Mouse (Mus musculus): ENCODE measurements around the gene Phf21a. TPM values are rescaled to one million over a fixed set of nuclear protein-coding genes. Genes with fewer than 3 reads are reported as not detected.
"Not testable (repeated sequence)": the region's sequence is repeated elsewhere in the genome, so short reads cannot be mapped to it uniquely, and the experiment has no call there.

The Phf21a gene
- polyA plus RNA-seq, 1 experiment from 2014 or later = 21.5 TPM

GRCm38 (mm10) chr2:92082196-92082595 is 10.7 kb upstream of the Phf21a start:
- Histone ChIP-seq H3K4me3 (no peak overlapping the region), H3K36me3 (no peaks in the 10 kb centered on the region), H3K4me1 (replicated peaks) (no peaks in the 10 kb centered on the region), H3K9me3 (replicated peaks) (no peaks in the 10 kb centered on the region), H3K4me2 (no peak overlapping the region), H3K9ac (no peak overlapping the region), H3K27me3 (replicated peaks) (no peaks in the 10 kb centered on the region), H3K27ac (ENCODE audit: poor library complexity, severe bottlenecking) (no peak overlapping the region)
- no peak for ATAC-seq (ENCODE audit: insufficient number of reproducible peaks, low FRiP score)
- 86% methylated on average over 4 of the region's 4 CpGs for WGBS

DNA sequence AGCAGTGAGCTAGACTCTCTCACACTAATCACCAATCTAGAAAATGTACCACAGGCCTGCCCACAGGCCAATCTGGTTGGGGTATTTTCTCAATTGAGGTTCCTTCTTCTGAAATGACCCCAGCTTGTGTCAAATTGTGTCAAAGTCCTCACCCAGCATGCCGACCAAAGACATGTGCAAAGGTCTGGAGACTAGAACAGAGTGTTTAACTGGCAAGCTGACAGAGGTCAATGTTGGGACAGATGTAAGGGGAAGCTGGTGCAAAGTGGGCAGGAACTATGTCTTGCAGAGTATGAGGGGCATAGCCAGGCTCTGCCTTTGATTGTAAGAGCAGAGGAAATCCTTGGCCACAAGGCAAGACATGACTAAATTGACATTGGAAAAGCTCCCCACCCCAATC is 7.2 kb upstream of the Phf21a start:
- Histone ChIP-seq H3K9me3 (replicated peaks) (peaks cover 8% of the 10 kb centered on the region; the same call in 1 of the 2 replicates), H3K27me3 (replicated peaks) (no peaks in the 10 kb centered on the region), H3K4me2 (no peak overlapping the region), H3K4me1 (replicated peaks) (no peaks in the 10 kb centered on the region), H3K27ac (ENCODE audit: poor library complexity, severe bottlenecking) (no peak overlapping the region), H3K9ac (no peak overlapping the region), H3K4me3 (no peak overlapping the region), H3K36me3 (no peaks in the 10 kb centered on the region)
- WGBS = 83% methylated on average over 1 of the region's 1 CpGs
- ATAC-seq (ENCODE audit: insufficient number of reproducible peaks, low FRiP score) = no peak

DNA sequence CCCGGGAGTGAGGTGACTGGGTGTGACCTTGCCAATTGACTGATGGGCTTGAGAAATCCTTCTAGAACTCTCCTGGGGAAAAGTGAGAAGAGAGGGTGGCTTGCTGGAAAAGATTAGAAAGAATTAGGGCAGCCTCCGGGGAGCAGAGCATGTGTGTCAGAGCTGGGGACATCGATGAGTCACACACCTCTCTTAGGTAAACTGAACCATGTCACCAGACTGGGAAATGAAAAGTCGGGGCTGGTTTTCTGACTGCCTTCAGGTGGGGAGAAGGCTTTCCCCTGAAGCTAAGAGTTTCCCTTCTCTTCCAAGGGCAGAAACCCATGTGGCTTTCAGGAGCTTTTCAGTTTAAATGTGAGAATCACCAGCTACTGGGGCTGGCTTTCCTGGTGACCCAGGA is 5.9 kb upstream of the Phf21a start:
- no peak overlapping the region for H3K27ac ChIP-seq (ENCODE audit: poor library complexity, severe bottlenecking)
- no peaks in the 10 kb centered on the region for H3K36me3 ChIP-seq
- H3K4me1 ChIP-seq (replicated peaks) = no peaks in the 10 kb centered on the region
- H3K4me2 ChIP-seq = no peak overlapping the region
- H3K4me3 ChIP-seq = no peak overlapping the region
- no peaks in the 10 kb centered on the region for H3K27me3 ChIP-seq (replicated peaks)
- peaks cover 8% of the 10 kb centered on the region; the same call in 1 of the 2 replicates for H3K9me3 ChIP-seq (replicated peaks)
- H3K9ac ChIP-seq = no peak overlapping the region
- WGBS = 56% methylated on average over 4 of the region's 4 CpGs
- ATAC-seq (ENCODE audit: insufficient number of reproducible peaks, low FRiP score) = no peak

DNA sequence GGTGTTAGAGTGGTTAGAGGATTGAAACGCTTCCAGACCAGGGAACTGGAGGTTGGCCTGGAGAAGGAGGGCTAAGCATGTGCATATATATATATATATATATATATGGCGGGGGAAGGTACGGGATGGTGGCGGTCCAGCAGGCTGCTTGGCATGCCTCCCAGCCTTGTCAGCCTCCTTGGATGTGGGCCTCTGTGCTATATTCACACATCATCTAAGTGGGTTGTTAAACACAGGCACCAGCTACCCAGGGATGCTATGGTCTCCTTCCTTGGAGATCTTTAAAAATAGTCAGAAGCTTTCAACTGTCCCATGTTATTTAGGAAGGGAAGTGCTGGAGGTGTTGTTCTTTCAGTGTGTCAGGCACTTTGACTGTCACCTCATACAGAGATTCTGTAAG is 3.1 kb upstream of the Phf21a start:
- Histone ChIP-seq H3K9ac (no peak overlapping the region), H3K4me2 (no peak overlapping the region), H3K4me3 (no peak overlapping the region), H3K9me3 (replicated peaks) (peaks cover 8% of the 10 kb centered on the region; the same call in 1 of the 2 replicates), H3K4me1 (replicated peaks) (no peaks in the 10 kb centered on the region), H3K36me3 (no peaks in the 10 kb centered on the region), H3K27me3 (replicated peaks) (no peaks in the 10 kb centered on the region), H3K27ac (ENCODE audit: poor library complexity, severe bottlenecking) (no peak overlapping the region)
- WGBS = 80% methylated on average over 4 of the region's 4 CpGs
- ATAC-seq (ENCODE audit: insufficient number of reproducible peaks, low FRiP score) = no peak

DNA sequence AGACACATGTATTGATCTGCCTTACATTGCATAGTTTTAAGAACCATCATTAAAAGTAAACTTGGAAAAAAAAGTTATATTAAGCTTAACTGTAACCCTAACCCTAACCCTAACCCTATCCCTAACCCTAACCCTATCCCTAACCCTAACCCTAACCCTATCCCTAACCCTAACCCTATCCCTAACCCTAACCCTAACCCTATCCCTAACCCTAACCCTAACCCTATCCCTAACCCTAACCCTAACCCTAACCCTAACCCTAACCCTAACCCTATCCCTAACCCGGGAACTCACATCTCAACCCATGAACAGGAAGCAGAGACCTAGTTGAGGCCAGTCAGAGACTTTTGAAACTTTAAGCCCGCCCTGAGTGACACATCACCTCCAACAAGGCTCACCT is 586 bp downstream of the Phf21a start:
- H3K9ac ChIP-seq; H3K9me3 ChIP-seq (replicated peaks); H3K27ac ChIP-seq (ENCODE audit: poor library complexity, severe bottlenecking); H3K27me3 ChIP-seq (replicated peaks); H3K36me3 ChIP-seq; H3K4me3 ChIP-seq; H3K4me2 ChIP-seq; H3K4me1 ChIP-seq (replicated peaks); ATAC-seq (ENCODE audit: insufficient number of reproducible peaks, low FRiP score): not testable (repeated sequence)
- WGBS = 77% methylated on average over 2 of the region's 2 CpGs

- H3K4me3 ChIP-seq = no peak overlapping the region
- no peaks in the 10 kb centered on the region for H3K36me3 ChIP-seq
- no peak overlapping the region for H3K4me2 ChIP-seq
- WGBS = 71% methylated on average over 8 of the region's 8 CpGs
- H3K27me3 ChIP-seq (replicated peaks) = no peaks in the 10 kb centered on the region
- ATAC-seq (ENCODE audit: insufficient number of reproducible peaks, low FRiP score) = no peak
- no peaks in the 10 kb centered on the region for H3K4me1 ChIP-seq (replicated peaks)
- H3K27ac ChIP-seq (ENCODE audit: poor library complexity, severe bottlenecking) = no peak overlapping the region
- no peak overlapping the region for H3K9ac ChIP-seq
- H3K9me3 ChIP-seq (replicated peaks) = peaks cover 4% of the 10 kb centered on the region; the same call in 1 of the 2 replicates
Measured at GRCm38 (mm10) chr2:92094078-92094477, 1.2 kb downstream of the Phf21a start.

- Histone ChIP-seq H3K36me3 (no peaks in the 10 kb centered on the region), H3K4me3 (no peak overlapping the region), H3K27me3 (replicated peaks) (no peaks in the 10 kb centered on the region), H3K4me1 (replicated peaks) (no peaks in the 10 kb centered on the region), H3K4me2 (no peak overlapping the region), H3K9me3 (replicated peaks) (peaks cover 3% of the 10 kb centered on the region; the same call in 1 of the 2 replicates), H3K9ac (no peak overlapping the region), H3K27ac (ENCODE audit: poor library complexity, severe bottlenecking) (no peak overlapping the region)
- 68% methylated on average over 6 of the region's 6 CpGs for WGBS
- ATAC-seq (ENCODE audit: insufficient number of reproducible peaks, low FRiP score) = no peak
Measured at GRCm38 (mm10) chr2:92100768-92101167, 7.9 kb downstream of the Phf21a start.

DNA sequence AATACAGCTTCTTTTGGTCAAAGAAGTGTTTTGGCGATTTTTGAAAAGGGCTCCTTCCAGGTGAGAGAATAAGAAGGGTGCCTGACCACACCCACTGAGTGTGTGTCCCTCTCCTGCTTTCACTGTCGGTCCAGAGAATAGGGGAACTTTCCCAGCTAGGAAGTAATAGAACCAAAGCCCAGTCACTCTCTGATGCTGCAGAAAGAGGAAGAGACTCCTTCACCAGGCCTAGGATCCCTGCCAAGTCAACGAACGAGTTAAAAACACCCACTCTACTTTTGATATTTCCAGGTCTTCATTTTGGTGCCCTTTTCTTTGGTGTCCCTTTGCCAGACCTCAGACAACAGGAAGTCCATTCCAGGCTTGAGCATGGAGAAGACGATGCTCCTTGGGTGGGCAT is 31.6 kb downstream of the Phf21a start:
- no peaks in the 10 kb centered on the region for H3K4me1 ChIP-seq (replicated peaks)
- H3K4me3 ChIP-seq = no peak overlapping the region
- H3K36me3 ChIP-seq = no peaks in the 10 kb centered on the region
- no peak overlapping the region for H3K9ac ChIP-seq
- whole genome bisulfite sequencing = 66% methylated on average over 5 of the region's 5 CpGs
- H3K27me3 ChIP-seq (replicated peaks) = no peaks in the 10 kb centered on the region
- peaks cover 4% of the 10 kb centered on the region; the same call in 1 of the 2 replicates for H3K9me3 ChIP-seq (replicated peaks)
- ATAC-seq (ENCODE audit: insufficient number of reproducible peaks, low FRiP score) = no peak
- no peak overlapping the region for H3K27ac ChIP-seq (ENCODE audit: poor library complexity, severe bottlenecking)
- no peak overlapping the region for H3K4me2 ChIP-seq

GRCm38 (mm10) chr2:92125330-92125729 is 32.4 kb downstream of the Phf21a start:
- H3K4me2 ChIP-seq = no peak overlapping the region
- H3K27me3 ChIP-seq (replicated peaks) = no peaks in the 10 kb centered on the region
- H3K9me3 ChIP-seq (replicated peaks) = peaks cover 4% of the 10 kb centered on the region
- H3K4me3 ChIP-seq = no peak overlapping the region
- no peak for ATAC-seq (ENCODE audit: insufficient number of reproducible peaks, low FRiP score)
- H3K36me3 ChIP-seq = no peaks in the 10 kb centered on the region
- H3K4me1 ChIP-seq (replicated peaks) = no peaks in the 10 kb centered on the region
- no peak overlapping the region for H3K9ac ChIP-seq
- H3K27ac ChIP-seq (ENCODE audit: poor library complexity, severe bottlenecking) = no peak overlapping the region
- WGBS = 82% methylated on average over 8 of the region's 8 CpGs

DNA sequence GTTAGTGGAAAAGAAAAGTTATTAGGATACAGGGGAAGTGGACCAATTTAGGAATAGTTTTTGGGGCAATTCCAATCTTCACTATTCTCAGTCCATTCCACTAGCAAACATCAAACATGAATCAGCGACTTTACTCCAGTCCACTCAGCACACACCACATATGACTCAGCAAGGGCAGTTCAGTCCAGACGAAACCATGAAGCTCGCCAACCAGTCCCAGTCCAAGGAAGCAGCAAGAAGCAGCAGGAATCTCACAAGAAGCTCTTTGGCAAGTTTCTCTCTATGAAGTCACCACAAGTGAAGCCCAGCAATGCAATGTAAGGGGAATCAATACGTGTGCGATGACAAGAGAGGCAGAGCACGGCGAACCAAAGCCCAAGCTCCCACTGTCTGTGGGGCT is 37.2 kb downstream of the Phf21a start:
- no peaks in the 10 kb centered on the region for H3K36me3 ChIP-seq
- ATAC-seq (ENCODE audit: insufficient number of reproducible peaks, low FRiP score) = no peak
- no peak overlapping the region for H3K27ac ChIP-seq (ENCODE audit: poor library complexity, severe bottlenecking)
- no peak overlapping the region for H3K4me3 ChIP-seq
- 86% methylated on average over 7 of the region's 7 CpGs for WGBS
- no peaks in the 10 kb centered on the region; the same call in 1 of the 2 replicates for H3K9me3 ChIP-seq (replicated peaks)
- no peaks in the 10 kb centered on the region for H3K27me3 ChIP-seq (replicated peaks)
- H3K4me2 ChIP-seq = no peak overlapping the region
- H3K9ac ChIP-seq = no peak overlapping the region
- H3K4me1 ChIP-seq (replicated peaks) = no peaks in the 10 kb centered on the region

- Histone ChIP-seq H3K4me1 (replicated peaks) (peaks cover 9% of the 10 kb centered on the region; the same call in 1 of the 2 replicates), H3K9ac (no peak overlapping the region), H3K27ac (ENCODE audit: poor library complexity, severe bottlenecking) (no peak overlapping the region), H3K36me3 (no peaks in the 10 kb centered on the region), H3K27me3 (replicated peaks) (no peaks in the 10 kb centered on the region), H3K9me3 (replicated peaks) (no peaks in the 10 kb centered on the region), H3K4me2 (no peak overlapping the region), H3K4me3 (no peak overlapping the region)
- ATAC-seq (ENCODE audit: insufficient number of reproducible peaks, low FRiP score) = no peak
Measured at GRCm38 (mm10) chr2:92138736-92139135, 45.8 kb downstream of the Phf21a start.

GRCm38 (mm10) chr2:92139365-92139764 is 46.4 kb downstream of the Phf21a start:
- ATAC-seq (ENCODE audit: insufficient number of reproducible peaks, low FRiP score) = no peak
- Histone ChIP-seq H3K4me3 (no peak overlapping the region), H3K27me3 (replicated peaks) (no peaks in the 10 kb centered on the region), H3K9ac (no peak overlapping the region), H3K4me1 (replicated peaks) (peaks cover 9% of the 10 kb centered on the region; the same call in 1 of the 2 replicates), H3K36me3 (no peaks in the 10 kb centered on the region), H3K9me3 (replicated peaks) (no peaks in the 10 kb centered on the region), H3K27ac (ENCODE audit: poor library complexity, severe bottlenecking) (no peak overlapping the region), H3K4me2 (no peak overlapping the region)
